Mouse (Mus musculus): ENCODE measurements around the gene Ttyh2. TPM values are rescaled to one million over a fixed set of nuclear protein-coding genes. Genes with fewer than 3 reads are reported as not detected.
"Not testable (repeated sequence)": the region's sequence is repeated elsewhere in the genome, so short reads cannot be mapped to it uniquely, and the experiment has no call there.

Gene Ttyh2
- polyA plus RNA-seq, 1 experiment from 2014 or later = 73.4 TPM

DNA sequence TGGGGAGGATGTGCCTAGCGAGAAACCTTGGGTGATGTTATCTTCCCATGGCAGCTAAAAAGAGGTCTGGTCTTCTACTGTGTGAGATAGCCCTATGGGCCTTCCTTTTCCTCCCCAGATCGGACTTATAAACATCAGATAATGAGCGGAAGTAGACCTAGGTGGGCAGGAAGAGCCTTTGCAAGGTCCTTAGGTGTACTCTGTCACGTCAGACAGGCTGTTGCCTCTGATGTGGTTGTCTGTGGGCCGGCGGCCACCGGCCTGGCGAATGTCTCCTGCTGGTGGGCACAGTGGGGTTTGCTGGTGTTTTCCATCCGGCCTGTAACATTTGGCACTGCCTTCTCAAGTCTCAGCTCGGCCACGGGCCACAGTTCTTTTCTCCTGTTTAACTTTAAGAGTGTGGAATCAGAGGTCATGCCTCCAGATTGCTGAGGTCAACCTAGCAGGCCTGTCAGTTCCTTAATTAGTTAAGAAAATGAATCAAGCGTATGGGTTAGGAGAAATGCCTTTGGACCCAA, 5.5 kb upstream of the Ttyh2 start:
- 0 out of 2 replicates have a peak, but pooled peaks cover 6% of the 10 kb centered on the region for H3K27me3 ChIP-seq (replicated peaks; ENCODE audit: control insufficient read depth, insufficient read depth, low read length)
- peaks cover 31% of the 10 kb centered on the region for H3K36me3 ChIP-seq (ENCODE audit: control insufficient read depth, insufficient read depth)
- H3K27ac ChIP-seq (ENCODE audit: low read depth, low read length) = 0 out of 2 replicates have a peak overlapping the region, but pooled peaks have one; percentile 92
- H3K4me1 ChIP-seq (replicated peaks; ENCODE audit: control insufficient read depth, insufficient read depth, low read length) = 0 out of 2 replicates have a peak, but pooled peaks cover 5% of the 10 kb centered on the region
- WGBS = 12% methylated on average over 12 of the region's 12 CpGs
- no peak for TF ChIP-seq CTCF (IDR thresholded peaks at IDR 0.05; ENCODE audit: low read depth)
- H3K4me3 ChIP-seq (ENCODE audit: low read depth, low read length) = peak overlapping the region; percentile 81
- ATAC-seq = no peak
- no peaks in the 10 kb centered on the region for H3K9me3 ChIP-seq (ENCODE audit: control insufficient read depth)
- peak overlapping the region; percentile 78 for H3K4me2 ChIP-seq (replicated peaks; ENCODE audit: low read depth)
- peak overlapping the region; percentile 73 for H3K9ac ChIP-seq (ENCODE audit: low read depth, low read length)

DNA sequence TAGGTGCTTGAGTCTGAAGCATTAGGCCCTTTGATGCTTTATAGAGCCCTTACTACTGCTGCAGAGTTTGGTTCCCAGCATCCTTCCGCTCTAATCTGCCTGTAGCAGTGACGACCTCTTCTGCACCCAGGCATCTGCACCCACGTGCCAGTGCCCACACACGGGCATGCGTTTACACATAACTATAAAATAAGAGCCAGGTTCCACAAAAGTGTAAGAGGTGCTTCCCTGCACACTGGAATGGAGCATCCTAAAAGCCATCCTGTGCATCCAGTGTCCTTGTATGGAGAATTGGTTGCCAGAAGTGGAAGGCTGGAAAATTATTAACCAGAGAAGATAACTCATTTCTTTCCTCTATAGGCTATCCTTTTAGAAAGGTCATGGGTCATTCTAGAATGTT, 4.1 kb upstream of the Ttyh2 start:
- no peak for TF ChIP-seq CTCF (IDR thresholded peaks at IDR 0.05; ENCODE audit: low read depth)
- no peak overlapping the region for H3K27ac ChIP-seq (ENCODE audit: low read depth, low read length)
- H3K36me3 ChIP-seq (ENCODE audit: control insufficient read depth, insufficient read depth) = peaks cover 31% of the 10 kb centered on the region
- H3K4me3 ChIP-seq (ENCODE audit: low read depth, low read length) = no peak overlapping the region
- 79% methylated on average over 5 of the region's 5 CpGs for WGBS
- no peak overlapping the region for H3K4me2 ChIP-seq (replicated peaks; ENCODE audit: low read depth)
- H3K9ac ChIP-seq (ENCODE audit: low read depth, low read length) = no peak overlapping the region
- no peak for ATAC-seq
- H3K4me1 ChIP-seq (replicated peaks; ENCODE audit: control insufficient read depth, insufficient read depth, low read length) = 0 out of 2 replicates have a peak, but pooled peaks cover 5% of the 10 kb centered on the region
- H3K9me3 ChIP-seq (ENCODE audit: control insufficient read depth) = no peaks in the 10 kb centered on the region
- H3K27me3 ChIP-seq (replicated peaks; ENCODE audit: control insufficient read depth, insufficient read depth, low read length) = 0 out of 2 replicates have a peak, but pooled peaks cover 2% of the 10 kb centered on the region

DNA sequence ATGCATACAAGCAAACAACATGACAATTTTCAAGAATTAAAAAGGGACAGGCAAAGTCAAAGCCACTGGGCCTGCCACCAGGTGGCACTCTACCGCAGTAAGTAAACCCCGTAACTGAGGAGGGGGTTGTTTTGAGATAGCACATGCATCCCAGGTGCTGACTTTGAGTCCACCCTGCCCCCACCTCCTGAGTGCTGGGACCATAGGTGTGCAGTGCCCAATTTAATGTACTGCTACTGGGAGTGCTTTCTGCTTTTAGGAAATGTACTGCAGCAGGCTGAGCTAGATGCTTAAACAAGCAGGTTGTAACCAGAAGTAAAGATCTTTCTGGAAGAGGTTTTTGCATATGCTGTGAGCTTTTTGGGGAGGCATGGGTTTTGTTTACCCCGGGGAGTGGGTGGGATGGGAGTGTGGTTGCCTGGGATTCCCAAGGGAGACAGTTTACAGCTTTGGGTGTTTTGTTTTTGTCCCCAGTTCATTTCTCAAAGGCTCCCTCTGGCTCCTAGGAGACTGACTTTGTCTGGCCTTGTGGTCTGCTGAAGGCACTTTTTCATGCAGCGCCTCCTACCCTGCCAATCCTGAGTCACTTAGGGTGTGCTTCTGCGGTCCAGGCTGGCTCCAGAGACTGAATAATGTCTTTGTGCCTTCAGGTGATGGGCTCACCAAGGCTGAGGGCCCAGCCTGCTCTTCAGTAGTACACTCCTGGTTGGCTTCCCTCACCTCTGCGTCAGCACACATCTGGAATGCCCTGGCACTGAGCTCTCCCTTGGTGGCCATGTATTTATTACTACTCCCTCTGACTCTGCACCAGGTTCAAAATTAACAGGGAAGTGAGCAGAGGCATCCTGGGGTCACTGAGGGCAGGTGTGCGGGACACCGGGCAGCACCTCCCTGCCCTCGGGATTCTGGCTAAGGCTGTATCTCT, 2.2 kb upstream of the Ttyh2 start:
- Histone ChIP-seq H3K9ac (ENCODE audit: low read depth, low read length) (no peak overlapping the region), H3K4me1 (replicated peaks; ENCODE audit: control insufficient read depth, insufficient read depth, low read length) (0 out of 2 replicates have a peak, but pooled peaks cover 5% of the 10 kb centered on the region), H3K36me3 (ENCODE audit: control insufficient read depth, insufficient read depth) (peaks cover 31% of the 10 kb centered on the region), H3K27ac (ENCODE audit: low read depth, low read length) (no peak overlapping the region), H3K4me3 (ENCODE audit: low read depth, low read length) (no peak overlapping the region), H3K9me3 (ENCODE audit: control insufficient read depth) (no peaks in the 10 kb centered on the region), H3K27me3 (replicated peaks; ENCODE audit: control insufficient read depth, insufficient read depth, low read length) (no peaks in the 10 kb centered on the region), H3K4me2 (replicated peaks; ENCODE audit: low read depth) (no peak overlapping the region)
- no peak for ATAC-seq
- peak; percentile 83 for TF ChIP-seq CTCF (IDR thresholded peaks at IDR 0.05; ENCODE audit: low read depth)
- WGBS = 58% methylated on average over 9 of the region's 9 CpGs

DNA sequence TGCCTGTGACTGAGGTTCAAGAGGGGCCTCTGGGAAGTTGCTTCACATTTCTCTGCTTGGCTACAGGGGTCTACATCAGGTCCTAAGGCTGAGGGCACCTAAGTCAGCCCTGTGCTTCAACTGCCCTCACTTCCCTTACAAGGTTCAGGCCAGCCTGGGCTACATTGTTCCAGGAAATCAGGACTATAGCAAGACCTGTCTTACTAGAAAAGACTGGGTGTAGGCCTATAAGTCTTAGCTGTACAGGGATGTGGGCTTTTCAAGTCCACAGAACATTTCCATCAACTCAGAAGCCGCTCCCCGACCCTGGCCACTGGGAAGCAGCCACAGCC, 1.5 kb upstream of the Ttyh2 start:
- Histone ChIP-seq H3K36me3 (ENCODE audit: control insufficient read depth, insufficient read depth) (peaks cover 31% of the 10 kb centered on the region), H3K9ac (ENCODE audit: low read depth, low read length) (no peak overlapping the region), H3K27ac (ENCODE audit: low read depth, low read length) (no peak overlapping the region), H3K4me1 (replicated peaks; ENCODE audit: control insufficient read depth, insufficient read depth, low read length) (0 out of 2 replicates have a peak, but pooled peaks cover 5% of the 10 kb centered on the region), H3K27me3 (replicated peaks; ENCODE audit: control insufficient read depth, insufficient read depth, low read length) (no peaks in the 10 kb centered on the region), H3K9me3 (ENCODE audit: control insufficient read depth) (no peaks in the 10 kb centered on the region), H3K4me3 (ENCODE audit: low read depth, low read length) (no peak overlapping the region), H3K4me2 (replicated peaks; ENCODE audit: low read depth) (no peak overlapping the region)
- TF ChIP-seq CTCF (IDR thresholded peaks at IDR 0.05; ENCODE audit: low read depth) = no peak
- 63% methylated on average over 2 of the region's 2 CpGs for WGBS
- ATAC-seq = no peak

DNA sequence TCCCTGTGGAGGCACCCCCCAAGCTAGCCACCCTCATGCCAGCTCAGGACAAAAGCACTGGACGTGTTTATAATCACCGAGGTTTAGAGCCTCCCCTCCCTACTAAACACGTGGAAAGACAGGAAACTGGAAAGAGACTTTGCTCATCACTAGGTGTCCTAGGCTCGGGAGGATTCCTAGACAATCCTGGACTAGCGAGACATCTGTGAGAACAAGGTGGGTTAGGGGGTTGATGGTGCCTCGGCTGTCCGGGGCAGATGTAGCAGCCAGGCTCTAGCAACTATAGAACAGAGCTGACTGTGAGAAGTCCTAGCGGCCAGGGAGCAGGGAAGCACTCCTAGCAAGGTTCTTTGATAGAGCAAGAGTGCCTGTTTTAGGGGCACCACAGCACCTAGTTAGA, 1.1 kb upstream of the Ttyh2 start:
- H3K4me1 ChIP-seq (replicated peaks; ENCODE audit: control insufficient read depth, insufficient read depth, low read length) = peaks cover 6% of the 10 kb centered on the region; the same call in 1 of the 2 replicates
- no peak overlapping the region for H3K4me2 ChIP-seq (replicated peaks; ENCODE audit: low read depth)
- H3K27ac ChIP-seq (ENCODE audit: low read depth, low read length) = no peak overlapping the region
- no peak overlapping the region for H3K9ac ChIP-seq (ENCODE audit: low read depth, low read length)
- no peak for ATAC-seq
- no peaks in the 10 kb centered on the region for H3K27me3 ChIP-seq (replicated peaks; ENCODE audit: control insufficient read depth, insufficient read depth, low read length)
- 47% methylated on average over 8 of the region's 8 CpGs for WGBS
- H3K36me3 ChIP-seq (ENCODE audit: control insufficient read depth, insufficient read depth) = peaks cover 31% of the 10 kb centered on the region
- no peak overlapping the region for H3K4me3 ChIP-seq (ENCODE audit: low read depth, low read length)
- TF ChIP-seq CTCF (IDR thresholded peaks at IDR 0.05; ENCODE audit: low read depth) = no peak
- H3K9me3 ChIP-seq (ENCODE audit: control insufficient read depth) = no peaks in the 10 kb centered on the region

DNA sequence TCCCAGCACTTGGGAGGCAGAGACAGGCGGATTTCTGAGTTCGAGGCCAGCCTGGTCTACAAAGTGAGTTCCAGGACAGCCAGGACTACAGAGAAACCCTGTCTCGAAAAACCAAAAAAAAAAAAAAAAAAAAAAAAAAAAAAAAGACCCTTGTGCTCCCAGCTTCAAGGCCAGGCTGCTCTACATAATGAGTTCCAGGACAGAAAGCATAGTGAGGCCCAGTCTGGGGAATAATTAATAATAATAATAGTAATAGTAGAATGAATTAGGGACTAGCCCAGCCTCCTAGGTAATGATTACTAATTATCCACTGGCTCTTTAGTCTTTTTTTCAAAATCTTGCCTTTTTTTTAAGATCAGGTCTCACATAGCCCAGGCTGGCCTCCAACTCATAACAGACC, 435 bp upstream of the Ttyh2 start:
- not testable (repeated sequence) for H3K4me3 ChIP-seq (ENCODE audit: low read depth, low read length); ATAC-seq; H3K27ac ChIP-seq (ENCODE audit: low read depth, low read length); H3K9me3 ChIP-seq (ENCODE audit: control insufficient read depth); H3K27me3 ChIP-seq (replicated peaks; ENCODE audit: control insufficient read depth, insufficient read depth, low read length); H3K4me1 ChIP-seq (replicated peaks; ENCODE audit: control insufficient read depth, insufficient read depth, low read length)
- H3K36me3 ChIP-seq (ENCODE audit: control insufficient read depth, insufficient read depth) = peaks cover 31% of the 10 kb centered on the region
- peak overlapping the region; percentile 84; the same call in 1 of the 2 replicates for H3K9ac ChIP-seq (ENCODE audit: low read depth, low read length)
- 100% methylated on average over 1 of the region's 3 CpGs for WGBS
- H3K4me2 ChIP-seq (replicated peaks; ENCODE audit: low read depth) = peak overlapping the region; percentile 93
